Mouse (Mus musculus) forebrain, embryonic 13.5 days (tissue): ENCODE results near the gene Gm19668. TPM values are rescaled to one million over a fixed set of nuclear protein-coding genes. Genes with fewer than 3 reads are reported as not detected.
"Not testable (repeated sequence)": the region's sequence is repeated elsewhere in the genome, so short reads cannot be mapped to it uniquely, and the experiment has no call there.

Experiments used
- ATAC-seq: fragments of 200-750 bp; cut with Nextera tagmentation; 2 replicates; pipeline ENCODE4 v1.8.0; 2017
- H3K27ac ChIP-seq: fragments of 300-500 bp; sonication (generic); 2 replicates; pipeline ENCODE4 v1.5.1; 2015; ENCODE audit warnings: inconsistent platforms, mild to moderate bottlenecking, moderate library complexity
- H3K27me3 ChIP-seq: fragments of 300-500 bp; sonication (generic); 2 replicates; pipeline ENCODE4 v1.6.1; 2015; ENCODE audit warnings: mild to moderate bottlenecking, inconsistent platforms
- H3K36me3 ChIP-seq: fragments of 300-500 bp; sonication (generic); 2 replicates; pipeline ENCODE4 v1.6.1; 2015; ENCODE audit warnings: mild to moderate bottlenecking, inconsistent platforms; ENCODE audit not compliant: poor library complexity, severe bottlenecking
- H3K4me1 ChIP-seq: fragments of 300-500 bp; sonication (generic); 2 replicates; pipeline ENCODE4 v1.6.1; 2015; ENCODE audit warnings: inconsistent platforms
- H3K4me2 ChIP-seq: fragments of 300-500 bp; sonication (generic); 2 replicates; pipeline ENCODE4 v1.6.1; 2015; ENCODE audit warnings: inconsistent platforms, mild to moderate bottlenecking, moderate library complexity
- H3K4me3 ChIP-seq: fragments of 300-500 bp; sonication (generic); 2 replicates; pipeline ENCODE4 v1.5.1; 2015; ENCODE audit warnings: mild to moderate bottlenecking, inconsistent platforms
- H3K9ac ChIP-seq: fragments of 300-500 bp; sonication (generic); 2 replicates; pipeline ENCODE4 v1.6.1; 2015; ENCODE audit warnings: mild to moderate bottlenecking, inconsistent platforms
- H3K9me3 ChIP-seq: fragments of 300-500 bp; sonication (generic); replicated peaks from 2 replicates; pipeline ENCODE4 v1.6.1; 2016; ENCODE audit warnings: inconsistent platforms
- WGBS: fragments of 180-500 bp; shearing (Covaris S2); methylation state at CpG from one replicate; pipeline ENCODE4 v1.1.7; 2015; 5-methylcytosine and 5-hydroxymethylcytosine counted together
- polyA plus RNA-seq: library from polyadenylated mRNA; unstranded; fragments of >200 nt; fragmentation: Nextera tagmentation; extraction: Ambion mirVana; gene quantifications from 2 replicates; pipeline ENCODE4 v1.2.1, GENCODE M21; 2015

Gene Gm19668
- polyA plus RNA-seq, 1 experiment from 2014 or later: not detected

GRCm38 (mm10) chr10:77804095-77804494 lies 5.2 kb upstream of the Gm19668 start:
- Histone ChIP-seq H3K9ac (no peak overlapping the region), H3K4me2 (no peak overlapping the region), H3K4me3 (no peak overlapping the region), H3K27ac (no peak overlapping the region), H3K9me3 (no peaks in the 10 kb centered on the region), H3K4me1 (0 out of 2 replicates have a peak, but pooled peaks cover under 1% of the 10 kb centered on the region), H3K27me3 (no peaks in the 10 kb centered on the region), H3K36me3 (no peaks in the 10 kb centered on the region)
- WGBS: 84% methylated on average over 3 of the region's 3 CpGs
- ATAC-seq: no peak

DNA sequence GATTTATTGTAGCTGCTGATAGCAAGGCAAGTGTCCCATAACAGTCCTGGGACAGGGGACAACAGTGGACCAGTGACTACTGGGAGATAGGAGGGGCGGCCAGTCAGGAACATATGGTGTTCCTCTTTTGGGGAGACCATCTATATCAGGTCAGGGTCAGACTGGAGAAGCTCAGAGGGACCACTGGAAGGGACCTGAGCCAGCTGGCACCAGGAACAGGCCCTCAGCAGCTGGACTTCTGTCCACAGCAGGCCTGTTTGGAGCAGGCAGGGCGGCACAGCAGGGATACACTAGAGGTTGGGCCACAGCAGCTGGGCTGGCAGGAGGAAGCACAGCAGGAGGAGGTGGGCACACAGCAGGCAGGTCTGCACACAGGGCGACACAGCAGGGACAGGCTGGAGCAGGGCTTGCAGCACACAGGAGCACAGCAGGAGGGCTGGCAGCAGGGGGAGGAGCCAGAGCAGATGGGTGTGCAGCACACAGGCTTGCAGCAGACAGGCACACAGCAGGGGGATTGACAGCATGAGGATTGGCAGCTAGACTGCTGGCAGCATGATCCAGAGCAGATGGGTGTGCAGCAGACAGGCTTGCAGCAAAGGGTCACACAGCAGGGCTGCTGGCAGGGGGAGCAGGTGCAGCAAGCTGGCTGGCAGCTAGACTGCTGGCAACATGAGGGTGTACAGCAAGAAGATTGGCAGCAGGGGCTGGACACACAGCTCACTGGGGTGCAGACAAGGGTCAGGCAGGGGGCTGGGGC lies 591 bp downstream of the Gm19668 start:
- ATAC-seq: not testable (repeated sequence)
- 38% methylated on average over 3 of the region's 3 CpGs for WGBS
- peak overlapping the region; percentile 69 for H3K27ac ChIP-seq

DNA sequence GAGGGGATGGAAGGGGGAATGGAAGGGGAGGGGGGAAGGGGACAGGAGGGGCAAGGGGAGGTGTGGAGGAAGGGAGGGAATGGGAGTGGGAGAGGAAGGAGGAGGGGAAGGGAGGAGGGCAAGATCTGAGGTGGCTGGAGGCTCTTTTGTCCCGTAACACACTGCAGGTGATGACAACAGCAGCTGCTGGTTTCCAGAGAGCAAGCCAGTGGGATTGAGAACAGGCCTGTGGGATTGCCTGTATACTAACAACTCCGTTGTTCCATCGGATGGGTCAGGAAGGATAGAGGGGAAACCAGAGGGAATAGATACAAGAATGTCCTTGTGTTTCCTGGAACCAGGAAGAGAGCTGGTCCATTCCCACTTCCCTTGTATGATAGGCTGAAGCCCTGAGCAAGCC lies 1.3 kb downstream of the Gm19668 start:
- H3K4me1 ChIP-seq: peaks cover 13% of the 10 kb centered on the region
- H3K9ac ChIP-seq: no peak overlapping the region
- H3K4me3 ChIP-seq: no peak overlapping the region
- H3K27ac ChIP-seq: peak overlapping the region; percentile 69
- ATAC-seq: no peak
- no peak overlapping the region for H3K4me2 ChIP-seq
- H3K27me3 ChIP-seq: no peaks in the 10 kb centered on the region
- WGBS: 15% methylated on average over 3 of the region's 3 CpGs
- H3K36me3 ChIP-seq: no peaks in the 10 kb centered on the region
- H3K9me3 ChIP-seq: no peaks in the 10 kb centered on the region

More for the DNA sequence above, 591 bp downstream of the Gm19668 start:
- H3K36me3 ChIP-seq, H3K27me3 ChIP-seq, H3K4me3 ChIP-seq, H3K4me2 ChIP-seq, H3K9me3 ChIP-seq, H3K9ac ChIP-seq: not testable (repeated sequence)
- H3K4me1 ChIP-seq: peaks cover 13% of the 10 kb centered on the region

DNA sequence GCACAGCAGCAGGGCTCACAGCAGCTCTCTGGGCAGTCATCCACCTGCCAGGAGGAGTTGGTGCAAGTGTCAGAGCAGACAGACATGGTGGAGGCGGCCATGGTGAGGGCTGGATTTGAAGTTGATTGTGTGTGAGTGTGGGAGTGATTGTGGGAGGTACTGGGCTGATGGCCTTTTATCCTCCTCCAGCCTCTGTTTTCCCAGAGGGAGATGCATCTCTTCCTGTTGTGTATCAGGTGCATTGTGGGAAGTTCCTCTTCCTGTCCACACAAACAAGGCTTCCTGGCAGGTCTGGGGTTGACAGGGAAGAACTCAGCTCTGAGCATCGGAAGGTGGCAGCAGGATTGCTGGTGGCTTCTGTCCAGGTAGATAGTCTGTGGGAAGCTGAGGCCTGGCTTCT lies 4.0 kb downstream of the Gm19668 start, which contains the start of gene Gm9639:
Gene Gm9639 (minus strand): TSS at position 101 of the 400 bp plus-strand sequence.
- H3K4me3 ChIP-seq: no peak within 1 kb of the TSS
- ATAC-seq: no peak
- peaks cover 13% of the 10 kb centered on the region for H3K4me1 ChIP-seq
- H3K9ac ChIP-seq: no peak within 1 kb of the TSS
- no peaks in the 10 kb centered on the region for H3K36me3 ChIP-seq
- H3K4me2 ChIP-seq: no peak within 1 kb of the TSS
- H3K9me3 ChIP-seq: no peaks in the 10 kb centered on the region
- H3K27me3 ChIP-seq: no peaks in the 10 kb centered on the region
- no peak within 1 kb of the TSS; the same call in 1 of the 2 replicates for H3K27ac ChIP-seq
- 50% methylated on average over 2 of the region's 2 CpGs for WGBS

DNA sequence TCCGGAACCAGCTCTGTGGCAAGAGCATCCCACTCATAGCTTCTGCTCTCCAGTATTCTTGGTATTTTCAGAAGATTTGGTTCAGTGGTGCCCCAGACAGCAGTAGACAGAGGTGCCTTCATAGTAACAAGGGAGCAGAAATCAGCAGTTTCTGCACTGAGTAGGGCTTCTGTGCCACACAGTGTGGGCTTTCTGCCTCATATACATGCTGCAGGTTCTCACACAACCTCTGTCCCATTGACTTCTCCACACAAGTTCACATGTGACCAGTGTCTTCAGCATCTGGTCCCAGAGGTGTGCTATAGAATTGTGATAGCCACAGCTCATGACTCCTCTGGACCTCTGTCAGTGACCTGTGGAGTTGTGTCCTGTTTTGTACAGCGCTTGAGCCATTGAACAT lies 10.3 kb downstream of the Gm19668 start:
- WGBS: 92% methylated on average over 2 of the region's 2 CpGs
- no peaks in the 10 kb centered on the region for H3K36me3 ChIP-seq
- no peak for ATAC-seq
- no peak overlapping the region for H3K4me2 ChIP-seq
- H3K27ac ChIP-seq: no peak overlapping the region
- no peaks in the 10 kb centered on the region for H3K9me3 ChIP-seq
- H3K9ac ChIP-seq: no peak overlapping the region
- no peaks in the 10 kb centered on the region for H3K27me3 ChIP-seq
- no peaks in the 10 kb centered on the region for H3K4me1 ChIP-seq
- H3K4me3 ChIP-seq: no peak overlapping the region

DNA sequence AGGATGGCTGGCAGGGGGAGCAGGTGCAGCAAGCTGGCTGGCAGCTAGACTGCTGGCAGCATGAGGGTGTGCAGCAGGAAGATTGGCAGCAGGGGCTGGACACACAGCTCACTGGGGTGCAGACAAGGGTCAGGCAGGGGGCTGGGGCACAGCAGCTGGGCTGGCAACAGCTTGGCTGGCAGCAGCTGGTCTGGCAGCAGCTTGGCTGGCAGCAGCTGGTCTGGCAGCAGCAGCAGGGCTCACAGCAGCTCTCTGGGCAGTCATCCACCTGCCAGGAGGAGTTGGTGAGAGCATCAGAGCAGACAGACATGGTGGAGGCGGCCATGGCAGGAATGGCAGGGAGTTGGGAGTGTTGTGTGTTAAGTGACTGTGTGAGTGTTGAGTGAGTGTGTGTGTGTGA lies 11.1 kb downstream of the Gm19668 start, which contains the start of gene Gm7137:
Gene Gm7137 (minus strand): TSS at position 325 of the 400 bp plus-strand sequence.
- H3K4me3 ChIP-seq, ATAC-seq, H3K4me2 ChIP-seq, H3K9me3 ChIP-seq, H3K4me1 ChIP-seq, H3K27me3 ChIP-seq, H3K9ac ChIP-seq, H3K27ac ChIP-seq, H3K36me3 ChIP-seq: not testable (repeated sequence)
- WGBS: no CpG with 5 or more reads among the region's 1 CpGs

DNA sequence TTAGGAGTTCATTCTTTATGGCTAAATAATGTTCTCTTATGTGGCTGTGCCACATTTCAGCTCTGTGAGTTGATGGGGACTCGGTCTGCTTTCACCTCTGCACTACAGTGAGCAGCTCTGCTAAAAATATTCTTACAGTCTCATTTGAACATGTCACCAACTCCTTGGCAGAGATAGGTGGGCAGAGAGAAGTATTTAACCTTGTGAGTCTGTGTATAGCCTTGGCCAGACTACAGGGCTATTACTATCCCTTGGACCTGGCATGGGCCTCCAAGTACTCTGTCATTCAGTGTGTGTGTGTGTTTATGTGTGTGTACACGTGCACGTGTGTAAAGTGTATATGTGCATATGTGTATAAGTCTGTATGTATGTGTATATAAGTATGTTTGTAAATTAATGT lies 15.5 kb downstream of the Gm19668 start:
- not testable (repeated sequence) for H3K9me3 ChIP-seq, H3K9ac ChIP-seq, H3K27ac ChIP-seq, H3K36me3 ChIP-seq, H3K4me3 ChIP-seq, ATAC-seq, H3K4me1 ChIP-seq, H3K4me2 ChIP-seq, H3K27me3 ChIP-seq
- WGBS: 96% methylated on average over 3 of the region's 3 CpGs

- not testable (repeated sequence) for H3K4me2 ChIP-seq, H3K4me1 ChIP-seq, H3K27me3 ChIP-seq, H3K9ac ChIP-seq, H3K4me3 ChIP-seq, H3K9me3 ChIP-seq, ATAC-seq, H3K36me3 ChIP-seq, H3K27ac ChIP-seq
- 78% methylated on average over 1 of the region's 1 CpGs for WGBS
These were observed 16.5 kb downstream of the Gm19668 start, which contains the start of gene Gm3250 for GRCm38 (mm10) chr10:77782442-77782841. Gene Gm3250, minus strand, starts transcription at chr10:77782542.

- H3K4me1 ChIP-seq, H3K36me3 ChIP-seq, H3K27ac ChIP-seq, H3K4me3 ChIP-seq, ATAC-seq, H3K9me3 ChIP-seq, H3K9ac ChIP-seq, H3K4me2 ChIP-seq, H3K27me3 ChIP-seq: not testable (repeated sequence)
- WGBS: 86% methylated on average over 1 of the region's 1 CpGs
These were observed 22.1 kb downstream of the Gm19668 start, which contains the start of gene Gm7138 for GRCm38 (mm10) chr10:77776844-77777243. Gene Gm7138, minus strand, starts transcription at chr10:77776944.

DNA sequence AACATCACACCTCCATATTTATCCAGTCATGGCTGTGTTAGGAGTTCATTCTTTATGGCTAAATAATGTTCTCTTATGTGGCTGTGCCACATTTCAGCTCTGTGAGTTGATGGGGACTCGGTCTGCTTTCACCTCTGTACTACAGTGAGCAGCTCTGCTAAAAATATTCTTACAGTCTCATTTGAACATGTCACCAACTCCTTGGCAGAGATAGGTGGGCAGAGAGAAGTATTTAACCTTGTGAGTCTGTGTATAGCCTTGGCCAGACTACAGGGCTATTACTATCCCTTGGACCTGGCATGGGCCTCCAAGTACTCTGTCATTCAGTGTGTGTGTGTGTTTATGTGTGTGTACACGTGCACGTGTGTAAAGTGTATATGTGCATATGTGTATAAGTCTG lies 26.8 kb downstream of the Gm19668 start:
- not testable (repeated sequence) for H3K27ac ChIP-seq, H3K9me3 ChIP-seq, ATAC-seq, H3K4me1 ChIP-seq, H3K27me3 ChIP-seq, H3K4me2 ChIP-seq, H3K4me3 ChIP-seq, H3K36me3 ChIP-seq, H3K9ac ChIP-seq
- WGBS: 100% methylated on average over 3 of the region's 3 CpGs

DNA sequence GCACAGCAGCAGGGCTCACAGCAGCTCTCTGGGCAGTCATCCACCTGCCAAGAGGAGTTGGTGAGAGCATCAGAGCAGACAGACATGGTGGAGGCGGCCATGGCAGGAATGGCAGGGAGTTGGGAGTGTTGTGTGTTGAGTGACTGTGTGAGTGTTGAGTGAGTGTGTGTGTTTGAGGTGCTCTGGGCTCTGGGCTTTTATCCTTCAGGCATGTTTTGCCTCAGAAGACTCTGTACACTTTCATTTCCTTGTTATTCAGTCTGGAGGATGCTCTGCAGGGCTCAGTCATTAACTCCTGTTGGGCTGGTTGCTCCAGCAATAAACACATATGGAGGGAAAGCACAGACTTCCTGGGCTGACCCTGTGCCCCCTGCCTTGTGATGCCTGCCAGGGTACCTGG lies 27.7 kb downstream of the Gm19668 start, which contains the start of gene Gm3238:
Gene Gm3238 (minus strand): TSS at position 101 of the 400 bp plus-strand sequence.
- not testable (repeated sequence) for H3K4me3 ChIP-seq, ATAC-seq, H3K9me3 ChIP-seq, H3K27me3 ChIP-seq, H3K36me3 ChIP-seq, H3K4me2 ChIP-seq, H3K9ac ChIP-seq, H3K4me1 ChIP-seq
- no CpG with 5 or more reads among the region's 1 CpGs for WGBS
- peak within 1 kb of the TSS; percentile 51; the same call in 1 of the 2 replicates for H3K27ac ChIP-seq

- H3K9ac ChIP-seq: no peak overlapping the region
- 80% methylated on average over 1 of the region's 1 CpGs for WGBS
- no peaks in the 10 kb centered on the region for H3K4me1 ChIP-seq
- no peaks in the 10 kb centered on the region for H3K9me3 ChIP-seq
- H3K27ac ChIP-seq: no peak overlapping the region
- H3K27me3 ChIP-seq: no peaks in the 10 kb centered on the region
- no peak for ATAC-seq
- H3K4me2 ChIP-seq: no peak overlapping the region
- no peak overlapping the region for H3K4me3 ChIP-seq
- no peaks in the 10 kb centered on the region for H3K36me3 ChIP-seq
These were observed 29.2 kb downstream of the Gm19668 start for GRCm38 (mm10) chr10:77769727-77770126.

DNA sequence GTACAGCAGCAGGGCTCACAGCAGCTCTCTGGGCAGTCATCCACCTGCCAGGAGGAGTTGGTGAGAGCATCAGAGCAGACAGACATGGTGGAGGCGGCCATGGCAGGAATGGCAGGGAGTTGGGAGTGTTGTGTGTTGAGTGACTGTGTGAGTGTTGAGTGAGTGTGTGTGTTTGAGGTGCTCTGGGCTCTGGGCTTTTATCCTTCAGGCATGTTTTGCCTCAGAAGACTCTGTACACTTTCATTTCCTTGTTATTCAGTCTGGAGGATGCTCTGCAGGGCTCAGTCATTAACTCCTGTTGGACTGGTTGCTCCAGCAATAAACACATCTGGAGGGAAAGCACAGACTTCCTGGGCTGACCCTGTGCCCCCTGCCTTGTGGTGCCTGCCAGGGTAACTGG lies 39.4 kb downstream of the Gm19668 start, which contains the start of gene Gm3233:
Gene Gm3233 (minus strand): TSS at position 101 of the 400 bp plus-strand sequence.
- not testable (repeated sequence) for H3K36me3 ChIP-seq, H3K4me3 ChIP-seq, H3K9ac ChIP-seq, ATAC-seq, H3K27me3 ChIP-seq, H3K27ac ChIP-seq, H3K4me2 ChIP-seq, H3K4me1 ChIP-seq, H3K9me3 ChIP-seq
- no CpG with 5 or more reads among the region's 1 CpGs for whole genome bisulfite sequencing
